Mouse (Mus musculus) limb, embryonic 13.5 days (tissue): ENCODE measurements around the gene Cfd. TPM values are rescaled to one million over a fixed set of nuclear protein-coding genes. Genes with fewer than 3 reads are reported as not detected.
A peak's percentile ranks its signal among the peaks of the same experiment; 100 is the strongest.

Experiments
- ATAC-seq: fragments of 200-750 bp; cut with Nextera tagmentation; 2 replicates; pipeline ENCODE4 v1.8.0; 2017; ENCODE audit warnings: low read depth, moderate number of reproducible peaks, moderate TSS enrichment; ENCODE audit not compliant: low FRiP score
- H3K27ac ChIP-seq: fragments of 300-500 bp; sonication (generic); 2 replicates; pipeline ENCODE4 v1.5.1; 2015; ENCODE audit warnings: inconsistent platforms, mild to moderate bottlenecking, moderate library complexity
- H3K27me3 ChIP-seq: fragments of 300-500 bp; sonication (generic); 2 replicates; pipeline ENCODE4 v1.6.1; 2015; ENCODE audit warnings: mild to moderate bottlenecking, inconsistent platforms
- H3K36me3 ChIP-seq: fragments of 300-500 bp; sonication (generic); 2 replicates; pipeline ENCODE4 v1.6.1; 2015; ENCODE audit warnings: inconsistent platforms, mild to moderate bottlenecking, moderate library complexity
- H3K4me1 ChIP-seq: fragments of 300-500 bp; sonication (generic); 2 replicates; pipeline ENCODE4 v1.6.1; 2015; ENCODE audit warnings: inconsistent platforms
- H3K4me2 ChIP-seq: fragments of 300-500 bp; sonication (generic); replicated peaks from 2 replicates; pipeline ENCODE4 v1.6.1; 2015; ENCODE audit warnings: inconsistent platforms, mild to moderate bottlenecking, moderate library complexity
- H3K4me3 ChIP-seq: fragments of 300-500 bp; sonication (generic); 2 replicates; pipeline ENCODE4 v1.5.1; 2015; ENCODE audit warnings: moderate library complexity, mild to moderate bottlenecking, inconsistent platforms
- H3K9ac ChIP-seq: fragments of 300-500 bp; sonication (generic); 2 replicates; pipeline ENCODE4 v1.6.1; 2015; ENCODE audit warnings: mild to moderate bottlenecking, inconsistent platforms
- H3K9me3 ChIP-seq: fragments of 300-500 bp; sonication (generic); 2 replicates; pipeline ENCODE4 v1.6.1; 2016; ENCODE audit warnings: inconsistent platforms
- WGBS: fragments of 180-500 bp; shearing (Covaris S2); methylation state at CpG from one replicate; pipeline ENCODE4 v1.1.7; 2015; 5-methylcytosine and 5-hydroxymethylcytosine counted together
- polyA plus RNA-seq: library from polyadenylated mRNA; unstranded; fragments of >200 nt; fragmentation: Nextera tagmentation; extraction: Ambion mirVana; gene quantifications from 2 replicates; pipeline ENCODE4 v1.2.1, GENCODE M21; 2015

The Cfd gene
- polyA plus RNA-seq, 1 experiment from 2014 or later = not detected

DNA sequence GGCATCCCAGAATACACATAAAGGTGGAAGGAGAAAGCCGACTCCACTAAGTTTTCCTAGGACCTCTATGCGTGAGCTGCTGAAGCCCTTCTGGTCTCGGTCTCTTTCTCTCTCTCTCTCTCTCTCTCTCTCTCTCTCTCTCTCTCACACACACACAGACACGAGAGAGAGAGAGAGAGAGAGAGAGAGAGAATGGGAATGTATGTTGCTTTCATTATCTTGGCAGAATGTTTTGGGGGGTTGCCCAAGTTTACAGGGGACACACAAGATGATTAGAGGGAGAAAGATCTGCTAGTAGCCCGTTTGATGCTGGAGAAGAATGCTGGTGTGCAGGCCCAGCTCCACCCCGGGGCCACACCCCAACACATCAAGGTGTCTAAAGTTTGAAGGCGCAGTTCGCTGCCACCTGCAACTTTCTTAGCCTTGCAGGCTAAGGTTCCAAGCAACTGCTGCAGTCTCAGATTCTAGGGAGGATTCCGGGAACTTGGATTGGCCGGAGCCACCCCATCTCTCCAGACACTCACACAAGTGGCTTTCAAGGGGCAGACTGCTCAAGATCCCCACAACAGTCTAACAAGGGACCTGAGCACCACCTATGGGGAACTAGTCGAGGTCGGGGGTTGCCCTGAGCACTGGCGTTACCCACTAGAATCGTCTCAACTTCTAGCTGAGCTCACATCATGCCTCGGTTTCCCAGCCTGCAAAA lies 35.3 kb downstream of the Cfd start:
- no peak for ATAC-seq
- H3K4me1 ChIP-seq = peaks cover 45% of the 10 kb centered on the region
- peaks cover 34% of the 10 kb centered on the region for H3K27me3 ChIP-seq
- H3K36me3 ChIP-seq = peaks cover 6% of the 10 kb centered on the region
- peak overlapping the region; percentile 92 for H3K4me2 ChIP-seq
- peak overlapping the region; percentile 95 for H3K9ac ChIP-seq
- peaks cover 4% of the 10 kb centered on the region; the same call in 1 of the 2 replicates for H3K9me3 ChIP-seq
- H3K4me3 ChIP-seq = peak overlapping the region; percentile 97
- peak overlapping the region; percentile 78; the same call in 1 of the 2 replicates for H3K27ac ChIP-seq
- 7% methylated on average over 15 of the region's 15 CpGs for WGBS

DNA sequence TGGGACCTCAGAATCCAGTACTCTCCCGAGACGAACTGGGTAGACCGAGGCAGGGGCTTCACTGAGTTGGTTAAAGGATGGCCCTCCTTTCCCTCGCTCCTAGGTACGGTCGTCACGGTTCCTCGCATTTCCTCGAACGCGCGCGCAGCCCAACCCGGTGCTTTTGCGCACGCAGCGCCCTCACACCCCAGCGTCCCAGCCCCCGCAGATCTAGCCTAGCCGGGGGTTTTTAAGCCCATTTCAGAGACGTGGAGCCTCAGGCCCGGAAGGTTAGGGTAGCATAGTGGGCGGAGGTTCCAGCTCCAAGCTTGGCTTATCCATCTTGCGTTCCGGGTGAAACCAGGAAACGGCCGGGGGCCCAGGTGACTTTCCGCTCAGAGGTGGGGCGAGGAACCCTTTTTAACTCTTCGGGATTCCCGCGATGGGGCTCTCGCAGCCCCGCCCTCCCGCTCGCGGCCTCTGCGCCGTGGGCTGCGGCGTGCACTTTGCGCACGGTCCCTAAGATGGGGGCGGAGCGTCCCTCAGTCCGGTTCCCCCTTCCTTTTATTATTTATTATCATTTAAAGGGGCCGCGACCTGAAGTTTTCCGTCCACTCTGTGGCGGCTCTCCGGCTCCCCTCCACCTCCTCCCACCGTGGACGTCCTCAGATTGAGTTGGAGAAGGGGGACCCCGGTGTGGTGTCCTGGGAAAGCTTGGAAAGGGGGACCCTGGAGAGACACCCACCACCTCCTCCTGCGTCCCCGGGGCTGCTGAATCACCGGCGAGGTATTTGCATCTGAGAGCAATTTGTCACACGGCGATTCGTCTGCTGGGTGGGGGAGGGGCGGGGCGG lies 36.1 kb downstream of the Cfd start, which contains the start of gene Arid3a:
Gene Arid3a (plus strand): TSS at position 553 of the 833 bp plus-strand sequence.
- Histone ChIP-seq H3K27ac (peak within 1 kb of the TSS; percentile 97), H3K4me3 (peak within 1 kb of the TSS; percentile 97), H3K4me1 (peaks cover 44% of the 10 kb centered on the region), H3K36me3 (peaks cover 14% of the 10 kb centered on the region), H3K9ac (peak within 1 kb of the TSS; percentile 95), H3K9me3 (peaks cover 4% of the 10 kb centered on the region; the same call in 1 of the 2 replicates), H3K27me3 (peaks cover 26% of the 10 kb centered on the region), H3K4me2 (peak within 1 kb of the TSS; percentile 92)
- WGBS = under 1% methylated on average over 63 of the region's 63 CpGs
- ATAC-seq = peak; percentile 74

DNA sequence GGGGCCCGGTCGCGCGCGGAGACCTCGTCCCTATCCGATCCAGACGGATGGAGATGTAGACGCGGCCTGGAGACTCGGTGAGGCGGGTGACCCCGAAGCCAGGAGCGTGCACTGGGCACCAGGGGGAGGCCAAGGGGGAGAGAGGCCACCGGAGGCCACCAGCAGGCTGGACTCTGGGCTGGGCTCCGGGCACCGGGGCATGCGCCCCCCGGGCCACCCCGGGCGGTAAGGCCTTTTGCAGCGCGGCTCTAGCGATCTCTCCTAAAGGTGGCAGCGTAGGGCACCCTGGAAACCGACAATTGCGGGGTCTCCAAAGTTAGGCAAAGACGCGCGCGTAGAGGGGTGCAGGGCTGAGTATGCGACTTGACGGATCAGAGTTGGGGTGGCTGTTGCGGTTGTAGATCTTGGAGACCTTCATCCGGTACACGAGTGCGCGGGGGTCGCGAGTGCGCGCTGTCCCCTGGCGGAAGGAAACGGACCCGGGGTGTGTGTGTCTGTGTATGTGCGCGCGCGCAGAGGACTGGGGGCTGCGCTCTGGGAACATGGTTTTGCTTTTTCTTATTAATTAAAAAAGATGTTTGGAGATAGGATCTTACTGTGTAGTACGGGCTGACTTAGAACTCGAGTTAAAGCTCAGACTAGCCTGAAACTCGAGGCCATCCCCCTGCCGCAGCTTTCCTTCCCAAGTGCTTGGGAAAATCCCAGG lies 36.8 kb downstream of the Cfd start:
- peaks cover 49% of the 10 kb centered on the region for H3K4me1 ChIP-seq
- peak overlapping the region; percentile 92 for H3K4me2 ChIP-seq
- peaks cover 18% of the 10 kb centered on the region for H3K27me3 ChIP-seq
- peak; percentile 26 for ATAC-seq
- H3K9ac ChIP-seq = peak overlapping the region; percentile 95
- H3K27ac ChIP-seq = peak overlapping the region; percentile 97
- WGBS = under 1% methylated on average over 54 of the region's 54 CpGs
- H3K36me3 ChIP-seq = peaks cover 22% of the 10 kb centered on the region
- peak overlapping the region; percentile 97 for H3K4me3 ChIP-seq
- peaks cover 2% of the 10 kb centered on the region; the same call in 1 of the 2 replicates for H3K9me3 ChIP-seq

DNA sequence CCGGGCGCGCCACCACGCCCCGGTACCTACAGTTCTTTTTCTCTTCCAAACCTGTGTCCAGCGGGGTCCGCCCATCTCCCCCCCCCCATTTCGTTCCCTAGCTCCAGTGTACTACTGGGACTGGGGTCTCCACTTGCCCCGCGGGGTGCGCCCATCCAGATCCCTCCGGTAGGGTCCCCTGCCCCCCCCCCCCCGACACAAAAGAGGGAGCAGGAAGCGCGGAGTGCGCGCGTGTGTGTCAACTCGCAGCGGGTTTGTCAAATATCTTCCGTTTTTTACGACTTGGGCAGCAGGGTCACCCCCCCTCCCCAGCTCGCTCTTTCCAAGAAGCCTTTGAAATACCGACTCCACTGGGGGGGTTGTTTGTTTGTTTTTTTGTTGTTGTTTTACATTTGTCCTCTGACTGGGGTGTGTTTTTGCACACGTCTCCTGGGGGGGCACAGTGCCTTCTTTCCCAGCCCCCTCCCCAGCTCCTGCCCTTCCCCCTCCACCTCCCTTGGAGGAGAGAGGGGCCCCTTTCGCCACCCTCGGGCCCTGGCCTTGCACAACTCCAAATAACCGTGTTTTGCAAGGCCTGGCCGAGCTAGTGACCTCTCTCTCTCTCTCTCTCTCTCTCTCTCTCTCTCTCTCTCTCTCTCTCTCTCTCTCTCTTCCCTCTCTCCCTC lies 37.5 kb downstream of the Cfd start:
- peak overlapping the region; percentile 95 for H3K9ac ChIP-seq
- ATAC-seq = no peak
- H3K4me1 ChIP-seq = peaks cover 56% of the 10 kb centered on the region
- H3K4me2 ChIP-seq = peak overlapping the region; percentile 92
- WGBS = under 1% methylated on average over 29 of the region's 29 CpGs
- peak overlapping the region; percentile 97 for H3K27ac ChIP-seq
- peaks cover 27% of the 10 kb centered on the region for H3K36me3 ChIP-seq
- H3K4me3 ChIP-seq = peak overlapping the region; percentile 97
- H3K9me3 ChIP-seq = no peaks in the 10 kb centered on the region
- H3K27me3 ChIP-seq = peaks cover 11% of the 10 kb centered on the region

DNA sequence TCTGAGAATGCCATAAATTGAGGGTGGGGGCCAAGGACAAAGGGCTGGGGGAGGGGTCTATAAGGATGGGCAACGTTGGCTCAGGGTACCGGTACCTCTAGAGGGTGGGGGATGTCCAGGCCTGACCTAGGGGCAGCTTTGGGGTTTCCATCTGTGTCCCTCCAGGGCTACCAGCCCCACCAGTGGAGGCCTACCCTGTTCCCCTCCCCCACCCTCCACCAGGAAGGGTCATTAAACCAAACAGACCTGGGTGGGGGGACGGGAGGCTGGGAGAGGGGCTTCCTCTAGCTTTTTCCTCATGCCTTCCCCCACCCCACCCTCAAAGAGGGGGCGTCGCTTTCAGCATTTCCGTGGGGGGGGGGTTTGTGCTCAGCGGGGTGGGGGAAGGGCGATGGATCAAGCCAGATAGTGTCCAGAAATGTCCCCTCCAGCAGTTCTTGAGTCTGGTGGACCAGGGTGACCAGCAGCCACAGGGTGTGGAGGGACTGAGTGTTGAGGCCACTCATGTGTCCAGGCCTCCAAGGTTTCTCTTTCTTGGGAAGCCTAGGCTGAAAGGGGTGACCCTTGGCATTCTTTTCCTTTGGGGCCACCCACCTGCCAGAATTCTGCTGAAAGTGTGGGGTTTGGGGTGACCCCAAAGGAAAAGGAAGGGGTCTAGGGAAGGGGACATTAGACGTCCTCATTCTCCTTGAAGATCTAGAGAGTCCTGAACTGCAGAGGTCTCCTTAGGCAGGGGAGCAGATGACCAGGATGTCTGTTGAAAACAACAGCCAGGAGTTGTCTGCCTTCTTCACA lies 38.5 kb downstream of the Cfd start:
- H3K9me3 ChIP-seq = no peaks in the 10 kb centered on the region
- peak overlapping the region; percentile 92 for H3K4me2 ChIP-seq
- H3K36me3 ChIP-seq = peaks cover 37% of the 10 kb centered on the region
- peak overlapping the region; percentile 97 for H3K4me3 ChIP-seq
- 13% methylated on average over 9 of the region's 9 CpGs for WGBS
- no peak for ATAC-seq
- peak overlapping the region; percentile 44; the same call in 1 of the 2 replicates for H3K27ac ChIP-seq
- H3K4me1 ChIP-seq = peaks cover 66% of the 10 kb centered on the region
- peaks cover 2% of the 10 kb centered on the region for H3K27me3 ChIP-seq
- H3K9ac ChIP-seq = peak overlapping the region; percentile 62

DNA sequence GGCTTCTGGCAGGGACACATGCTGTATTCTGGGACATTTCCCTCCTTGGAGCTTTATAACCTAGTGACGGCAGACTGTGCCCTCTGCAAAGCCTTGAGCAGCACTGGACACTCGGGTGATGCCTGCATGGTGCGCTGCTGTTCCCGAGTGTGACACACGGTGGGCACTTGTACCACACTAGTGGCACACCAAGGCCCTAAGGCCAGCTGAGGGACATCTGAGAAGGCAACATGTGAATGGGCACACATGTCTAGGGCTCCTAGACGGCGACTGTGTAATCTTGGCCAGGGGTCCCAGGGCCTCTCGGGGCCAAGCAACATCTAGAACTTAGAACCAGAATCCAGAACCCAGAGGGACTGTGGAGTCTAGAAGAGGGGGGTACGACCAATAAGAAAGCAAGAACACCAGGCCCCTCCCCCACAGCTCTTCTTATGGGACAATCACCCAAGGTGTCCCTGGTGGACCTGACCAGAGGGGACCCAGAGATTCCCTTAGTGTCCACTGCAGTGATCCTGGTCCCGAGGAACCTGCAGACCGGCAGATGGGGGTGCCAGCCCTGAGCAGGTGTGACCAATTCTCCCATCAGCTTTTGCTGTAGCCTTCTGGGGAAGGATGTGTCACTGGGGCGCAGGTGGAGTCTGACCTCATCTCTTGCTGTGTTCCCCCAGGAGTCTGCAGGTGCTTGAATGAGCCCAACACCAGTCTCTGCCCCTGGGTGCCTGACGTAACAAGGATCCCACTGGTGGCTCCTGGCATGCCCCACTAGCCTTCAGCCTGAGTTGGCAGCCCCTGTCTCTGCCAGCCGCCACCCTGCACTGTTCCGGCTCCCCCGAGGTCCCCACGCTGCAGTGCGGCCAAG lies 39.5 kb downstream of the Cfd start:
- H3K9ac ChIP-seq = no peak overlapping the region
- 83% methylated on average over 18 of the region's 18 CpGs for WGBS
- H3K4me1 ChIP-seq = peaks cover 77% of the 10 kb centered on the region
- 0 out of 2 replicates have a peak overlapping the region, but pooled peaks have one; percentile 97 for H3K4me3 ChIP-seq
- H3K36me3 ChIP-seq = peaks cover 48% of the 10 kb centered on the region
- H3K27me3 ChIP-seq = no peaks in the 10 kb centered on the region
- peak overlapping the region; percentile 22; the same call in 1 of the 2 replicates for H3K27ac ChIP-seq
- H3K4me2 ChIP-seq = peak overlapping the region; percentile 92
- ATAC-seq = no peak
- no peaks in the 10 kb centered on the region for H3K9me3 ChIP-seq

DNA sequence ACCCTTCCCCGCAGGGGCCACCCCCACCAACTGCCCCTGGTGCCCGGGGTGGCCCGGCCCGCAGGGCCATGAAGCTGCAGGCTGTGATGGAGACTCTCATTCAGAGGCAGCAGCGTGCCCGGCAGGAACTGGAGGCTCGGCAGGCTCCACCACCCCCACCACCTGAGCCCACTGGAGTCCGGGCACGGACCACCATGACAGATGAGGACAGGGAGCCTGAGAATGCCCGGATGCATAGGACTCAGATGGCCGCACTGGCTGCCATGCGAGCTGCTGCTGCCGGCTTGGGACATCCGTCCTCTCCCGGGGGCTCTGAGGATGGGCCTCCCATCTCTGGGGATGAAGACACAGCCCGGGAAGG lies 40.2 kb downstream of the Cfd start:
- Histone ChIP-seq H3K27me3 (no peaks in the 10 kb centered on the region), H3K4me1 (peaks cover 72% of the 10 kb centered on the region), H3K27ac (no peak overlapping the region), H3K36me3 (peaks cover 54% of the 10 kb centered on the region), H3K9me3 (no peaks in the 10 kb centered on the region), H3K4me2 (no peak overlapping the region), H3K4me3 (no peak overlapping the region), H3K9ac (no peak overlapping the region)
- WGBS = 88% methylated on average over 16 of the region's 16 CpGs
- no peak for ATAC-seq

DNA sequence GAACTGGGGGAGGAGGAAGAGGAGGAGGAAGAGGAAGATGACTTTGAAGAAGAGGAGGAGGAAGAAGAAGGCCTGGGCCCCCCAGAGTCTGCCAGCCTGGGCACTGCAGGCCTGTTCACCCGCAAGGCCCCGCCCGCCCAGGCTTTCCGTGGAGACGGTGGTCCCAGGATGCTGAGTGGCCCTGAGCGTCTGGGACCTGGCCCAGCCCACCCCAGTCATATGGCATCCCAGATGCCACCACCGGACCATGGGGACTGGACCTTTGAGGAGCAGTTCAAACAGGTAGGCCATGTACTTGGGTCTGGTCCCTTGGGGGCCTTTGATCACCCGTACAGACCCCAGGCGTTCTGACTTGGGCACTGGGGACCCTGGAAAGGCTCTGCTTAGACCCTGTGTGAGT lies 41.1 kb downstream of the Cfd start:
- Histone ChIP-seq H3K36me3 (peaks cover 56% of the 10 kb centered on the region), H3K9ac (peak overlapping the region; percentile 35; the same call in 1 of the 2 replicates), H3K27me3 (no peaks in the 10 kb centered on the region), H3K4me3 (no peak overlapping the region), H3K9me3 (no peaks in the 10 kb centered on the region), H3K27ac (peak overlapping the region; percentile 35; the same call in 1 of the 2 replicates), H3K4me2 (no peak overlapping the region), H3K4me1 (peaks cover 73% of the 10 kb centered on the region)
- 70% methylated on average over 9 of the region's 9 CpGs for WGBS
- no peak for ATAC-seq

DNA sequence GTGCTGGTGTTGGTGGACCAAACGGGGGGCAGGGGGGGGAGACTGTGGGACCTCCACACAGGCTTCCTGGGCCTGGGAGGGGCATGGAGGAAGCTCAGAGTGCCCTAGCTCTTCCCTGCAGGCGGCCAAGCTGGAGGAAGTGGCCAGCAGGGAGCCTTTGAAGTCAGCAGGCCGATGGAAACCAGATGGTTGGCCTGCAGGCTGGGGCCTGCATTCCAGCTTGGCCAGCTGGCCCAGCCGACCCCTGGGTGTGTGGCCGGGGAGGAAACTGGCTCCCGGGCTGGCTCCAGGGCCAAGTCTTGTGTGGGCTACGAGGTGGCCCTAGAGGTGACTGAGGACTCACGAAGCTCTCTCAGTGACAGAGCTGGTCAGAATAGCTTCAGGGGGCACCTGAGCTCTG lies 42.1 kb downstream of the Cfd start:
- H3K36me3 ChIP-seq = peaks cover 63% of the 10 kb centered on the region
- peak; percentile 17; the same call in 1 of the 2 replicates for ATAC-seq

DNA sequence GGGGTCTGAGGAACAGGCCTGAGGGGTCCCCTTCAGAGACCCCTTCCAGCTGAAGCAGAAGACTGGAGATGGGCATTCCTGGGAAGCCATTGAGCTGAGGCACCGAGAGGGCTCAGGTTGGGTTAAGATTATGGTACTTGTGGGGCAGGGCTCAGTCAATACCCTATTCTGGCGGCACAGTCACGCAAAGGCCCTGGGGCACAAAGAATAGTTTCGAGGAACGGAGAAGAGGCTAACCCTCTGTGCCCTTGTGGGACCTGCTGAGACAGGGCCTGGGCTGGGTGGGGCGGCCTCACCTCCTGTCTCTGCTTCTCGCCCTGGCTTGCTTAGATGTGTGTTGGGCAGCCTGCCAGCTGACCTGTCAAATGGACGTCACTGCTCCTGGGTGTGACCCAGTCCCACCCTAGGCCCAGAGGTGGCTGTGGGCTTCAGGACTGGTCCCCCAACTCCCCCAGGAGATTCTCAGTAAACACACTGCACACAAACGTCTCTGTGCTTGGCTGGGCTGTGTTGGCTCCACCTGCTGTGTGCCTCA lies 42.6 kb downstream of the Cfd start:
- Histone ChIP-seq H3K4me3 (0 out of 2 replicates have a peak overlapping the region, but pooled peaks have one; percentile 6), H3K27ac (peak overlapping the region; percentile 67; the same call in 1 of the 2 replicates), H3K36me3 (peaks cover 67% of the 10 kb centered on the region), H3K4me2 (peak overlapping the region; percentile 27), H3K9me3 (no peaks in the 10 kb centered on the region), H3K4me1 (peaks cover 79% of the 10 kb centered on the region), H3K27me3 (no peaks in the 10 kb centered on the region), H3K9ac (no peak overlapping the region; the same call in 1 of the 2 replicates)
- WGBS = 51% methylated on average over 9 of the region's 9 CpGs
- ATAC-seq = no peak

More for the DNA sequence above, 42.1 kb downstream of the Cfd start:
- Histone ChIP-seq H3K4me1 (peaks cover 79% of the 10 kb centered on the region), H3K27ac (peak overlapping the region; percentile 67; the same call in 1 of the 2 replicates), H3K4me3 (0 out of 2 replicates have a peak overlapping the region, but pooled peaks have one; percentile 6), H3K9me3 (no peaks in the 10 kb centered on the region), H3K9ac (peak overlapping the region; percentile 63), H3K27me3 (no peaks in the 10 kb centered on the region), H3K4me2 (peak overlapping the region; percentile 27)
- 8% methylated on average over 8 of the region's 8 CpGs for WGBS
